Mouse (Mus musculus) spleen, adult 2 months (tissue): Measurements from ENCODE around the gene Atg3. TPM values are rescaled to one million over a fixed set of nuclear protein-coding genes. Genes with fewer than 3 reads are reported as not detected.

ENCODE experiments used
- DNase-seq, 2 experiments: peaks; one replicate each; pipeline versions ENCODE4 v3.0.0 to v3.0.0-alpha.2; 2012 to 2021; ENCODE audit warnings: low spot score in 2 of 2, low read depth in 1 of 2
- H3K27ac ChIP-seq: fragments of 200-500 bp; 2 replicates; pipeline ENCODE4 v1.5.1; 2012; ENCODE audit warnings: low read length, inconsistent platforms; ENCODE audit not compliant: insufficient read depth
- H3K27me3 ChIP-seq: fragments of 200-500 bp; 2 replicates; pipeline ENCODE4 v1.6.1; 2012; ENCODE audit warnings: mild to moderate bottlenecking, moderate library complexity, low read length, inconsistent platforms; ENCODE audit not compliant: control insufficient read depth, insufficient read depth
- H3K36me3 ChIP-seq: fragments of 200-500 bp; 2 replicates; pipeline ENCODE4 v1.6.1; 2012; ENCODE audit warnings: mild to moderate bottlenecking, low read length, inconsistent platforms; ENCODE audit not compliant: control insufficient read depth, insufficient read depth
- H3K4me1 ChIP-seq: fragments of 200-500 bp; 2 replicates; pipeline ENCODE4 v1.6.1; 2011; ENCODE audit warnings: inconsistent platforms; ENCODE audit not compliant: control insufficient read depth, insufficient read depth, insufficient read length
- H3K4me3 ChIP-seq: fragments of 200-500 bp; 2 replicates; pipeline ENCODE4 v1.5.1; 2011; ENCODE audit warnings: mild to moderate bottlenecking, inconsistent platforms; ENCODE audit not compliant: insufficient read depth, insufficient read length; ENCODE audit errors: extremely low read depth
- CTCF ChIP-seq: fragments of 200-500 bp; IDR thresholded peaks from 2 replicates; pipeline ENCODE4 v1.5.1; 2011; ENCODE audit warnings: mild to moderate bottlenecking, inconsistent platforms; ENCODE audit not compliant: insufficient read depth, insufficient read length, insufficient replicate concordance; ENCODE audit errors: extremely low read depth
- POLR2A ChIP-seq: fragments of 200-500 bp; IDR thresholded peaks from 2 replicates; pipeline ENCODE4 v1.6.1; 2011; ENCODE audit warnings: low read depth, low read length, inconsistent platforms
- WGBS: fragments of 180-500 bp; shearing (Covaris S2); methylation state at CpG from one replicate; pipeline ENCODE4 v1.1.7; 2018; 5-methylcytosine and 5-hydroxymethylcytosine counted together
- polyA plus RNA-seq: library from polyadenylated mRNA; depleted of rRNA; stranded (reverse); fragments of >200 nt; gene quantifications from 2 replicates; pipeline ENCODE4 v1.2.3, GENCODE M21; 2012

The Atg3 gene
- polyA plus RNA-seq, 1 experiment: 13.8 TPM

DNA sequence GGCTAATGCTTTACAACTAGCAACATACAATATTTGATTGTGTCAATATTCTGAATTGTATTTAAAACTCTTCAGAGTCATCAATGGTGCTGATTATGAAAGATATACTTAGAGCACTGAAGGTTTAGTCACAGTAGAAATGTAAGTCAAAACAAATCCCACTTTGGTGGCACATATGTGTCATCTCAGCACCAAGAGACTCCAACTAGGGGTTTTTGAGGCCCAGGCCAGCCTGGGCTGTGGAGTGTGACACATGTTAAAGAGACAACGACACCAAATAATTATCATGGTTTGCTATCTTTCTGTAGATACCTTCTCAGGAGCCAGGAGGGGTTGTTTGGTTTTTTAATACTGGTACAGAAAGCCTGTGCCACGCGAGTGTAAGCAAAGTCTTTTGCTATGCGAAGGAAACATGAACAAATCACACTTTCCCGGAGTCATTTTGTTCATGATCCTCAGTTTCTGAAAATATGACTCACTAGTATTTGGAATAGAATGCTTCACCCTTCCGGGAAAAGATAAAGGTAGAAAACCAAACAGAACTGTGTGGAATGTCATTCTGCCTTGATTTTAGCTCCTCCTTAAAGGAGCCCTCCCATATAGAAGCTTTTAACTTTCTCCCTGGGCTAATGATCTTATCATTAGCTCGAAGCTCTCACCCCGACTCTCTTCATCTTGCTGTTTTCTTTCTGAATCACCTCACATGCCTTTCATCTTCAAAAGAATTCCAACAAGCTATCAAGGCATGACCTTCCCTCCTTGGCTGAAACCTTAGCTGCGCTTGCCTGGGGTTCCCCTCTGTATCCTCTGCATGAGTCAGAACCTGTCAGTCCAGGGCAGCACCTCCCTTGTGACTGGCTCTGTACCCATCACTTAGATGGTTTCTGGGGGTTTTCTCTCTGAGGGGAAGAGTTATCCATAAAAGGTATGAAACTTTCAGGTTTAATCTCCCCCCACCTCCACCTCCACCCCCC is 34.1 kb upstream of the Atg3 start:
- TF ChIP-seq CTCF: no peak
- no peak for TF ChIP-seq POLR2A
- no peaks in the 10 kb centered on the region for H3K4me1 ChIP-seq
- no peak for DNase-seq
- H3K27me3 ChIP-seq: no peaks in the 10 kb centered on the region
- no peak overlapping the region for H3K27ac ChIP-seq
- H3K36me3 ChIP-seq: no peaks in the 10 kb centered on the region
- no peak overlapping the region for H3K4me3 ChIP-seq
- 86% methylated on average over 9 of the region's 9 CpGs for WGBS

DNA sequence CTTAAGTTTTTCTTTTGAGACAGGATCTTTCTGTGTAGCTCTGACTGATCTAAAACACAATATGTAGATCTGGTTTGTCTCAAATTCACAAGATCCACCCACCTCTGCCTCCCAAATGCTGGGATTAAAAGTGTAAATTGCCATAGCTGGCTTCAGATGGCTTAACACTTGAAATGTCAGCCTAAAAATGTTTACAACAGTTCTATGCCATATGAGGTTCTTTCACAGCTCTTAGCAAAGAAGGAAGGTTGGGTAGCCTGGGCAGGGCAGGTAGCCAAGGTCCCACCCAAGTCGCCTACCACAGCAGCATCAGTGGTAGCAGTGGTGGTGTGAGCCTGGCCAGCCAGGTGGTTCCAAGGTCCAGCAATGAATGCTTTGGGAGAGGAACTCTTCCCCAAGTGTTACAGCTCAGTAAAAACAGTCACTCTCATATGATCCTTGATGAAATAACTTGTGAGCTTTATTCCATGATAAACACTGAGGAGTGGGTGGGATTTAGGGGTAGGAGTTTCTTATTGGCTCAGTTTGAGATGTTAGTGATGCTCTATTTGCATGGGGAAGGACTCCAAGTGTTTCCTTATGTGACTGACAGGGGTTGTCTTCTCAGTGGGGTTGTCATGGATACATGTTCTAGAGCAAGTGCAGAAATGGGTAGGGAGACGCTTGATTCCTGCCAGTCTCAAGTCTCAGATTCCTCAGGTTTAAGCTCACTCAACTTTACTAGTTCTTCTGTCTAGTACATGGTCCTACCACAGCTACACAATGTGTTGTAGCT is 30.5 kb upstream of the Atg3 start:
- Histone ChIP-seq H3K27me3 (no peaks in the 10 kb centered on the region), H3K36me3 (no peaks in the 10 kb centered on the region), H3K4me1 (no peaks in the 10 kb centered on the region), H3K4me3 (no peak overlapping the region), H3K27ac (no peak overlapping the region)
- WGBS: 86% methylated on average over 2 of the region's 2 CpGs
- TF ChIP-seq CTCF (no peak), POLR2A (no peak)
- no peak for DNase-seq

DNA sequence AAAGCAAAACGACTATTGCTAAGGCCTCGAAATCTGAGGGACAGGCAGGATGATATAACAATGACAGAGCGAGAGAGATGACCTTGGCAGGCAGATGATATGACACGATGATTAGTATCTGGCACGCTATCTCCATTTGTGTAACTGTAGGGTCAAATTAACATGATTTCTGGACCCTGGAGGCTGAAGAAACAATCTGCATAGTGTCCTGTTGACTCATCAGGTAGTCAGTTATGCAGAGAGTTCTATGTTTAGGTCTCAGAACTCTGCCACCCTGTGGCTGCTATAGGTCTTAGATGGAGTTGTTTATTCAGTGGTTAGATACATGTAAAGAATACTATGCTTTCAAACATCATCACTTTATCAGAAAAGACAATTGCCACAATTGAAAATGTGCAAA is 16.9 kb upstream of the Atg3 start:
- H3K4me1 ChIP-seq: no peaks in the 10 kb centered on the region
- TF ChIP-seq CTCF (no peak), POLR2A (no peak)
- peaks cover 28% of the 10 kb centered on the region for H3K36me3 ChIP-seq
- H3K4me3 ChIP-seq: no peak overlapping the region
- no peak for DNase-seq
- H3K27ac ChIP-seq: no peak overlapping the region
- no peaks in the 10 kb centered on the region for H3K27me3 ChIP-seq
- WGBS: 91% methylated on average over 5 of the region's 5 CpGs

DNA sequence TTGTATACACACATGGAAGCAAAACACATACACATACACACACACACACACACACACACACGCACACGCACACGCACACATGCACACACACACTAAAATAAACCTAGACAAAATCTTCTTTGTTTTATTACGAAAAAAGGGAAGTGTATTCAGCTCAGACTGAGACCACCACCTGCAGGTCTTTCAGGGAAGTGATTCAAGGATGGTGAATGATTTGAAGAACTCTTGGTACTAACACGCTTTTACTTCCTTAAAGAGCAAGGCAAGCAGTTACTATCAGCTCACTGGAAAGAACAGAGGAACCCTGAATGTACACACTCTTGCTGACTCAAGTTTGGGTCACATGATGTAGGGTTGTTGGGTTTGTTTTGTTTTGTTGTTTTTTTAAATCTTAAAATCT is 16.0 kb upstream of the Atg3 start:
- Histone ChIP-seq H3K36me3 (peaks cover 33% of the 10 kb centered on the region), H3K27me3 (no peaks in the 10 kb centered on the region), H3K4me3 (no peak overlapping the region), H3K4me1 (no peaks in the 10 kb centered on the region), H3K27ac (no peak overlapping the region)
- peak; percentile 9 to 22 for DNase-seq
- 56% methylated on average over 5 of the region's 5 CpGs for WGBS
- TF ChIP-seq POLR2A (no peak), CTCF (no peak)

DNA sequence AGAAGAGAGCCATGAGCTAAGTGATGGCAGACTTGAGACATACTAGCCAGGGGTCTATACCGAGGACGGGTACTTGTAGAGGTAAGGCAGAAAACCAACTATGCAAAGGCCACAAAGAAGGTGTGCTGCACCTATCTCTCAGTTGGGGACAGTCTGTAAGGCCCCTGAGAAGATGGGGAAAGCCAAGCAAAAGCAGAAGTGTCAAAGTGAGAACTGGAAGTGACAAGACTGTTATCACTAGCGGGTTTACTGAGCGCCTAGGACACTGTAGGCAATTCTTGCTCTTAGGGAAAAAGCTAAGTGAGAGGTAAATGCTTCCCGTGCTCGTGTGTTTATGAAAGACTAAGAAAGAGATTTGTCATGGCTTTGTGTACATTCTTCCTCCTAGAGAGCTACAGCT is 13.5 kb upstream of the Atg3 start:
- Histone ChIP-seq H3K36me3 (peaks cover 38% of the 10 kb centered on the region), H3K4me3 (no peak overlapping the region), H3K27me3 (no peaks in the 10 kb centered on the region), H3K27ac (no peak overlapping the region), H3K4me1 (no peaks in the 10 kb centered on the region)
- 83% methylated on average over 6 of the region's 6 CpGs for WGBS
- TF ChIP-seq POLR2A (no peak), CTCF (no peak)
- DNase-seq: no peak

DNA sequence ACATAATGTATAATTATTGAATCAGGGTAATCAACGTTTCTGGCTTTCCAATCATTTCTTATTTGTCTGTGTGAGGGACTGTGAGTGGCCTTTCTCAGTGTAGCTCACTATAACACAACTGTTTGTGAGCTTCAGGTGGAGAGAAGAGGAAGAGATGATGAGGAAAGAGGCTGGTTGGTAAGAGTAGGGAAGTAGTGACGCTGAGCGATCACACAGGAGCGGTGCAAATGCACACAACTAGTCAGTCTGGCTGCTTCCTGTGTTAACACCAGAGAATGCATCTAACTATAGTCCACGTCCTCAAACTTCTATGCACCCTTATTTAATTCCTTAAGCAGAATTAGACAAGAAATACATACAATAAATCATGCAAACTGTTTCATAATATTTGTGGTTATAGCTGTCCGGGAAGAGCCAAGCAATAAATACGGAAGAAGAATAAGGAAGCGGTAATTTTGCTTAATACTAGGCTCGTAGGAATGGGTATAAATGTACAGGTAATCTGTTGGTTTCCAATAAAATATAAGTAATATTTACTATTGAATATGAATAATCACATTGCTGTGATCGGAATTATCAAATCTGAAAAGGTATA is 10.0 kb upstream of the Atg3 start:
- no peak for TF ChIP-seq POLR2A
- no peak for TF ChIP-seq CTCF
- no peak for DNase-seq
- Histone ChIP-seq H3K36me3 (peaks cover 33% of the 10 kb centered on the region), H3K4me1 (no peaks in the 10 kb centered on the region), H3K4me3 (no peak overlapping the region), H3K27ac (no peak overlapping the region), H3K27me3 (no peaks in the 10 kb centered on the region)
- 66% methylated on average over 10 of the region's 10 CpGs for WGBS
